Mouse (Mus musculus): ENCODE results near the gene Myh7. TPM values are rescaled to one million over a fixed set of nuclear protein-coding genes. Genes with fewer than 3 reads are reported as not detected.
"Not testable (repeated sequence)": the region's sequence is repeated elsewhere in the genome, so short reads cannot be mapped to it uniquely, and the experiment has no call there.

Gene Myh7
- polyA plus RNA-seq, 1 experiment from 2014 or later = 16.4 TPM

DNA sequence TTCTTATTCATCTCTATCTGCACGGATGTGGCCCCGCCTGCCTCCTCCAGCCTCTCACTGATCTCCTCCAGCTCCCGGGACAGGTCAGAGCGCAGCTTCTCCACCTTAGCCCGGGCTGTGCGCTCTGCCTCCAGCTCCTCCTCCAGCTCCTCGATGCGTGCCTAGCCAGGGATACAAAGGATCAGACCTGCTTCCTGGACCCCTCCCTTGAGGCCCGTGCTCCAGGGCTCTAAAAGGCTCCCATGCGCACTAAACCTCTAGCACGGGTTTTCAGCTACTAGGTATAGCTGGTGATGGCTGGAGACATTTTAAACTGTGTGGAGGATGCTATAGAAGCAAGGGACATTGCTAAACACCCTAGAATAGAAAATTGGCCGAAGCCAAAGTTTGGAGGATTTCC is 43.9 kb downstream of the Myh7 start:
- DNase-seq (ENCODE audit: low spot score) (no peak), ATAC-seq (no peak)
- Histone ChIP-seq H3K27ac (ENCODE audit: low read length) (no peak overlapping the region), H3K36me3 (ENCODE audit: insufficient read depth, low read length) (no peaks in the 10 kb centered on the region), H3K4me1 (ENCODE audit: insufficient read depth, low read depth, low read length) (no peaks in the 10 kb centered on the region), H3K9ac (replicated peaks; ENCODE audit: low read depth) (no peak overlapping the region), H3K27me3 (replicated peaks; ENCODE audit: insufficient read depth, low read length) (no peaks in the 10 kb centered on the region), H3K4me3 (ENCODE audit: low read depth, low read length) (no peak overlapping the region), H3K4me2 (replicated peaks; ENCODE audit: low read depth, low read length) (no peak overlapping the region), H3K9me3 (ENCODE audit: low read length) (no peaks in the 10 kb centered on the region)
- TF ChIP-seq CTCF (IDR thresholded peaks at IDR 0.05) (no peak), EP300 (IDR thresholded peaks at IDR 0.05) (no peak)
- WGBS = 54% methylated on average over 12 of the region's 12 CpGs

DNA sequence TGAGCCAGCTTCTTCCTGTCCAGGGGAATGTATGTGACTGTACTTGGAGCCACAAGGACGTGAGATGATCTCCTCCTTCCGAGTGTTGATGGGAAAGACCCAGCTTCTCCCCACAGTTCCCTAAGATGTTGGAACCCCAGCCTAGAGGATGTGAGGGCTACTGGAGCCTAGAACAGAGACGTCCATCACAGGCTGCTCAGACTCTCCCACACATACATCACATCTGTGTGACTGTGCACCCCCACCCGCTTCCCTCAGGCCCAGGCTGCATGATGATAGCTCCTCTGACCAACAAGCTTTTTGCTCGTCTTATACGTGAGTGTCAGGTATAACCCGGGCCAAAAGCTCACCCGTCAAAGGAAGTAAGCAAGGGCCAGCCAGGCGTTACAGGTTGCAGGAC is 45.6 kb downstream of the Myh7 start:
- DNase-seq (ENCODE audit: low spot score) (no peak), ATAC-seq (no peak)
- WGBS = 77% methylated on average over 9 of the region's 9 CpGs
- no peak overlapping the region for H3K9ac ChIP-seq (replicated peaks; ENCODE audit: low read depth)
- H3K9me3 ChIP-seq (ENCODE audit: low read length) = no peaks in the 10 kb centered on the region
- TF ChIP-seq CTCF (IDR thresholded peaks at IDR 0.05) (no peak), EP300 (IDR thresholded peaks at IDR 0.05) (no peak)
- H3K4me1 ChIP-seq (ENCODE audit: insufficient read depth, low read depth, low read length) = no peaks in the 10 kb centered on the region
- H3K27ac ChIP-seq (ENCODE audit: low read length) = no peak overlapping the region
- H3K4me2 ChIP-seq (replicated peaks; ENCODE audit: low read depth, low read length) = no peak overlapping the region
- no peaks in the 10 kb centered on the region for H3K36me3 ChIP-seq (ENCODE audit: insufficient read depth, low read length)
- no peak overlapping the region for H3K4me3 ChIP-seq (ENCODE audit: low read depth, low read length)
- no peaks in the 10 kb centered on the region for H3K27me3 ChIP-seq (replicated peaks; ENCODE audit: insufficient read depth, low read length)

DNA sequence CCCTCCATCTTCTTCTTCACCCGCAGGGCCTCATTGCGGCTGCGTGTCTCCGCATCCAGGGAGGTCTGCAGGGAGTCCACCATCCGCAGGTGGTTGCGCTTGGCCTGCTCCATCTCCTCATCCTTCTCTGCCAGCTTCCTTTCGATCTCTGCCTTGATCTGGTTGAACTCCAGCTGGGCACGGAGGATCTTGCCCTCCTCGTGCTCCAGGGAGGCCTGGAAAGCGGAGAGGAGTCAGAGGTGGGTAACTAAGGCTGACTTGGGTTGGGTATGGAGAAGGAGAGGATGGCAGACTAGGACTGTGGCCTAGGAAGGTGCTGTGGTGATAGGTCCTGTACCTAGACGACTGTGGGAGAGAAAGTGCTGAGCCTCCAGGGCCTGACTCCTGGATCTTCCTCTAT is 47.4 kb downstream of the Myh7 start:
- H3K9me3 ChIP-seq (ENCODE audit: low read length); H3K27me3 ChIP-seq (replicated peaks; ENCODE audit: insufficient read depth, low read length); H3K36me3 ChIP-seq (ENCODE audit: insufficient read depth, low read length); H3K4me2 ChIP-seq (replicated peaks; ENCODE audit: low read depth, low read length); H3K4me3 ChIP-seq (ENCODE audit: low read depth, low read length); H3K9ac ChIP-seq (replicated peaks; ENCODE audit: low read depth); DNase-seq (ENCODE audit: low spot score); ATAC-seq; H3K27ac ChIP-seq (ENCODE audit: low read length); H3K4me1 ChIP-seq (ENCODE audit: insufficient read depth, low read depth, low read length): not testable (repeated sequence)
- WGBS = 83% methylated on average over 6 of the region's 11 CpGs

DNA sequence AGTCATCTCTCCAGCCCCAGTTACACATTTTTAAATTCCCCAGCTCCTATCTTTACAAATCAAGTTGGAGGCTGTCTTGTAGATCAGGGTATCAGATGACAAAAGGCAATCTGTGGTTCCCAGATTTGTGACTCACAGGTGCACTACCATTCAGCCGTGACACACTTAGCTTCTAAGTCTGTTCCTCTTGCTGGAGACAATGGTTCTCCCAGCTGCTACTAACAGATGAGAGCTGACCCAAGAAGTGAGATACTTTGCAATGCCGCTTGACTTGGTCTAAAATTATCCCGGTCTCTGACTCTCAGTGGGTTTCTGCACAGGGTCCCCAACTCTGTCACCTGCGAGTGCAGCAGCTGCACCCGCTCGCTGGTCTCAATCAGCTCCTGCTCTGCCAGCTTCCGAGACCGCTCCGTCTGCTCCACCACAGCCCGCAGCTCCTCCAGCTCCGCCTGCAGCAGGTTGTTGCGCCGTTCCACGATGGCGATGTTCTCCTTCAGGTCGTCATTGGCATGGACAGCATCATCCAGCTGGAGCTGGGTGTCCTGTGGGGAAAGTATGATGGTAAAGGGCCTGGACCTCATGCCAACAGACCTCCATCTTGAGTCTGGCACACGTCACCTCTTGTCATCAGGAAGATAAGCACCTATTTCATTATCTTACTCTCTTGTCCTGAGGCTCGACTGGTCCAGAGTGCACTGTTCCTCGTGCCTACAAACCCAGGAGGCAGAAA is 48.3 kb downstream of the Myh7 start:
- Histone ChIP-seq H3K4me2 (replicated peaks; ENCODE audit: low read depth, low read length) (no peak overlapping the region), H3K4me1 (ENCODE audit: insufficient read depth, low read depth, low read length) (no peaks in the 10 kb centered on the region), H3K9me3 (ENCODE audit: low read length) (no peaks in the 10 kb centered on the region), H3K9ac (replicated peaks; ENCODE audit: low read depth) (no peak overlapping the region), H3K36me3 (ENCODE audit: insufficient read depth, low read length) (no peaks in the 10 kb centered on the region), H3K4me3 (ENCODE audit: low read depth, low read length) (no peak overlapping the region), H3K27me3 (replicated peaks; ENCODE audit: insufficient read depth, low read length) (no peaks in the 10 kb centered on the region), H3K27ac (ENCODE audit: low read length) (no peak overlapping the region)
- no peak for TF ChIP-seq CTCF (IDR thresholded peaks at IDR 0.05)
- TF ChIP-seq EP300 (IDR thresholded peaks at IDR 0.05) = no peak
- DNase-seq (ENCODE audit: low spot score) (no peak), ATAC-seq (no peak)
- WGBS = 73% methylated on average over 19 of the region's 19 CpGs

DNA sequence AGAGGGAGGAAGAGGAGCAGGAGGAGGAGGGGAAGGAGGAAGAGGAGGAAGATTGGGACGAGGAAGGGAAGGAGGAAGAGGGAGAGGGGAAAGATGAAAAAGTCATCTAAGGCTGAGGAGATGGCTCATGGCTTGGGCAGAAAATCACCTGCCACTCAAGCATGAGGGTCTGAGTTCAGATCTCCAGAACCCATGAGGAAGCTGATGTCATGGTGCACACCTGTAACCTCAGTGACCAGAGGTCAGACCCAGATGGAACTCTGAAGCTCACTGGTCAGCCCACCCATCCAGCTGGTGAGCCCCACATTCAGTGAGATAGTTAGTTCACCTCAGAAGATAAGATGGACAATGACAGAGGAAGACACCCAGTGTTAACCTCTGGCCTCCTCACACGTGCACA is 49.5 kb downstream of the Myh7 start:
- Histone ChIP-seq H3K27ac (ENCODE audit: low read length) (no peak overlapping the region), H3K9me3 (ENCODE audit: low read length) (no peaks in the 10 kb centered on the region), H3K4me3 (ENCODE audit: low read depth, low read length) (no peak overlapping the region), H3K4me2 (replicated peaks; ENCODE audit: low read depth, low read length) (no peak overlapping the region), H3K4me1 (ENCODE audit: insufficient read depth, low read depth, low read length) (no peaks in the 10 kb centered on the region), H3K27me3 (replicated peaks; ENCODE audit: insufficient read depth, low read length) (no peaks in the 10 kb centered on the region), H3K9ac (replicated peaks; ENCODE audit: low read depth) (no peak overlapping the region), H3K36me3 (ENCODE audit: insufficient read depth, low read length) (no peaks in the 10 kb centered on the region)
- DNase-seq (ENCODE audit: low spot score) = no peak
- TF ChIP-seq EP300 (IDR thresholded peaks at IDR 0.05) (no peak), CTCF (IDR thresholded peaks at IDR 0.05) (no peak)
- WGBS = 56% methylated on average over 2 of the region's 2 CpGs
- ATAC-seq = no peak

DNA sequence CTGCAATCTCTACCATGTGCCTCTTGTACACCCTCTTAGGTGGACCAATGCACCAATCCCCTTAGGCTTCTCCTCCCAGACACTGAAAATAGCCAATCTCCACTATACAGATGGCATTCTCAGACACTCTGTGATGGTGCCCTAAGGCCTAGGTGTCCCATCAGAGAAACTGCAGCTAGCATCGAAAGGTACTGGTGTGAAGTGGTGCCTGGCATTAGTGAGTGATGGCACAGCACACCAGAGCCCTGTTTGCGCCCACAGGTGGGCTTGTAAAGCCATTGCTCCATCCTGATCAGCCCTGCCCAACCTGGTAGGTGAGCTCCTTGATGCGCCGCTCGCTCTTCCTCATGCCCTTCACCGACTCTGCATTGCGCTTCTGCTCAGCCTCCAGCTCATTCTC is 50.5 kb downstream of the Myh7 start:
- no peak for DNase-seq (ENCODE audit: low spot score)
- TF ChIP-seq CTCF (IDR thresholded peaks at IDR 0.05) = no peak
- Histone ChIP-seq H3K9ac (replicated peaks; ENCODE audit: low read depth) (no peak overlapping the region), H3K36me3 (ENCODE audit: insufficient read depth, low read length) (no peaks in the 10 kb centered on the region), H3K4me3 (ENCODE audit: low read depth, low read length) (no peak overlapping the region), H3K27me3 (replicated peaks; ENCODE audit: insufficient read depth, low read length) (no peaks in the 10 kb centered on the region), H3K4me2 (replicated peaks; ENCODE audit: low read depth, low read length) (no peak overlapping the region), H3K4me1 (ENCODE audit: insufficient read depth, low read depth, low read length) (no peaks in the 10 kb centered on the region), H3K27ac (ENCODE audit: low read length) (no peak overlapping the region), H3K9me3 (ENCODE audit: low read length) (no peaks in the 10 kb centered on the region)
- no peak for ATAC-seq
- 92% methylated on average over 7 of the region's 7 CpGs for WGBS

DNA sequence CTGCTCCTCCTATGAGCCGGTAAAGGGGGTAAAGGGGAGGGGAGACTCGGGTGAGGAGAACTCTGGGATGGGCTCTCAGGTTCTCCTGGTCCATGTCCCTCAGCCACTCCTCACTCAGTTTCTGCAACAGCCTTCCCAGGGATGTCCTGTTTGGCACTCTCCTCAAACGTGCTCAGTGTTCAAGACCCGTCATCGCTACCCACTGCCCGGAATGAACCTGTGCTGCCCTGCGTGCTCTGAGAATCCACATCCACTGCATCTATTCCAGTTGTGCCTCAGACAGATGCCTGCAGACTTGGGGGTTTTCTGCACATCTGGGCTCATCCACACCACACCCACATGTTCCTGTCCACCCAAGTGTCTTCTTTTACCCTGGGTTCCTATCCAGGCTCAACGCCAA is 51.9 kb downstream of the Myh7 start:
- Histone ChIP-seq H3K4me3 (ENCODE audit: low read depth, low read length) (no peak overlapping the region), H3K27me3 (replicated peaks; ENCODE audit: insufficient read depth, low read length) (no peaks in the 10 kb centered on the region), H3K9ac (replicated peaks; ENCODE audit: low read depth) (no peak overlapping the region), H3K4me2 (replicated peaks; ENCODE audit: low read depth, low read length) (no peak overlapping the region), H3K9me3 (ENCODE audit: low read length) (no peaks in the 10 kb centered on the region), H3K27ac (ENCODE audit: low read length) (no peak overlapping the region), H3K4me1 (ENCODE audit: insufficient read depth, low read depth, low read length) (no peaks in the 10 kb centered on the region), H3K36me3 (ENCODE audit: insufficient read depth, low read length) (no peaks in the 10 kb centered on the region)
- 83% methylated on average over 8 of the region's 8 CpGs for WGBS
- no peak for DNase-seq (ENCODE audit: low spot score)
- ATAC-seq = no peak
- no peak for TF ChIP-seq CTCF (IDR thresholded peaks at IDR 0.05)
- no peak for TF ChIP-seq EP300 (IDR thresholded peaks at IDR 0.05)
